Mouse (Mus musculus): Measurements from ENCODE around the gene Mpp3.
A peak's percentile ranks its signal among the peaks of the same experiment; 100 is the strongest.

Gene Mpp3

DNA sequence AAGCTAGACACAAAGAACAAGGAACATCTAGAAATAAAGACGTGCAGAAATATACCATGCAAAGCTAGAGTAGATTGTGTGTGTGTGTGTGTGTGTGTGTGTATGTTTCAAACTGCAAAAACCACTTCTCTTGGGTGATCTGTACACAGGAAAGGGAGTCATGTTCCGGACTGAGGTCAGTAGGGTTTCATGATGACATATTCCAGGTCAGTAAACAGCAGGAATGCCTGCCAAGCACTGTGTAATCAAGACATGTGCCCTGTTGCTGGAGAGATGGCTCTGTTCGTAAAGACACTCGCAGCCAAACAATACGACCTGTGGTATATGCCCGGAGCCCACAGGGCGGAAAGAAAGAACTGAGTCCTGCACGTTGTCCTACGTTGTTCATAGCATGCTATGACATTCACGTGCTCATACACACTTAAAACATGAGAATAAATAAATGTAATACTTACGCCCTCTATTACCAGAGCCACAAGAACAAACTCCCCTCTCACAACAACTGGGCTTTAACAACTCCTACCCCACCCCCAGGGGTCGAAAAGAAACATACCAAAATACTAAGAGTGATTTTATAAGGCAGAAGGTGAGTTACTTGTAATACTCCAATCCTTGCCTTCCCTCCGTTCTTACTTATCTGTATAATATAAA, 11.4 kb upstream of the Mpp3 start:
- DNase-seq (ENCODE audit: low spot score) = peak; percentile 53

- DNase-seq (ENCODE audit: low spot score) = no peak
Measured at GRCm38 (mm10) chr11:102037789-102038188, 9.5 kb upstream of the Mpp3 start.

DNA sequence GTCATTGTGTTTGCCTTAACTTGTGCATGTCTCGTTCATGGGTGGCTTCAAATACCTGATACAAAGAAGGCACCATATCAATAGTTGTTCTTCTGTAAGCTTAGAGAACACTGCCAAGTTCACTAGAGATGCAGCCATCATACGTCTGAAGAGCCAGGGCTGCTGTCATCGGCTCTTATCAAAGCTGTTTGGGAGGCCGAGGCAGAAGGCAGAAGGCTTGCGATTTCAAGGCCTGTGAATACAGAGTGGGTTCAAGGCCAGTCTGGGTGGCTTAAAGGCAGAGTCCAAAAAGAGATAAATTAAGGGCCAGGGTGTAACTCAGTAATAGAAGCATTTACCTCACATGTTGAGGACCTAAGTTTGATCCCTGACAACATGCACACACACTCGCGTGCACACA, 8.1 kb upstream of the Mpp3 start:
- DNase-seq (ENCODE audit: low spot score) = no peak

DNA sequence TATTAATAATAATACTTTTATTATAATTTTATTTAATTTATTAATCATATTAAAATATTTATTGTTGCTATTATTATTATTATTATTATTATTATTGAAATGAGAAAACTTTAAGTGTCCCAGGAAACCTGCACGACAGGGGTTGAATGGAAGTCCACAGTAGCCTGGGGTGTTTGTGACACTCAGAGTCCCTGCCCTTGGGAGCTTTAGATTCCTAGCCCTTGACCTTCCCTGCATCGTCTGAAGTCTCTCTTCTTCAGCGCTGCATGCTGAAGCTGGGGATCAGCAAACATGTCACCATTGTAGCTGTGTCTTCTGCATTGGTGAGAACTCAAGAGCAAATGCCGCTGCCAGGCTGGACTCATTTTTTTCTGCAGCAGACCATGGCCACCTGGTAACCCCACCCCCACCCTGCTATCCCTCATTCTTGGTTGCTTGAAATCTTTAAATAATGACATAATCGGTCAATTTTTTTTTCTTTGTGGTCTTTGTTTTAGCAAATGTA, 7.2 kb upstream of the Mpp3 start:
- no peak for DNase-seq (ENCODE audit: low spot score)

- no peak for DNase-seq (ENCODE audit: low spot score)
Measured at GRCm38 (mm10) chr11:102034887-102035286, 6.6 kb upstream of the Mpp3 start.

DNA sequence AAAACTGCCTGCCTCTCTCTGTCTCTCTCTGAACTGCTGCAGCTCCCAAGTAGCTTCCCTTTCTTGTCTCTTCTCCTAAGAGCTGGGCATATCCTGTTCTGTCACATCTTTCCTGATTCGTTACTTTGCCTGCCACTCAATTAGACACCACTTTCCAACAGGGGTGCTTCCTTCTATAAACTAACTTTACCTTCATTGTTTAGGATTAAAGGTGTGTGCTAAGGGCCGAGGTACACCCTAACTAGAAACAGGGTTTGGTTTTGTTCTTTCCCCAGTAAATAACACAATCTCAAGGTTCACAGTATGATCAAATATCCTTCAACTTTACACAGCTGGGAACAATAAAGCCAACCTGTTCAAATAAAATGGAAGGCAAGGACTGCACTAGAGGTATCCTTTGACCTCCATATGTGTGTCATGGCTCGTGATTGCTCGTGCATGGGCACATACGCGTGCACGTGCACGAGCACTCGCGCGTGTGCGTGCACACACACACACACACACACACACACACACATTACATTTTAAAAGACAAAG, 4.9 kb upstream of the Mpp3 start:
- no peak for DNase-seq (ENCODE audit: low spot score)

GRCm38 (mm10) chr11:102031149-102031548, 2.9 kb upstream of the Mpp3 start:
- no peak for DNase-seq (ENCODE audit: low spot score)

GRCm38 (mm10) chr11:102029966-102030365, 1.7 kb upstream of the Mpp3 start:
- no peak for DNase-seq (ENCODE audit: low spot score)

DNA sequence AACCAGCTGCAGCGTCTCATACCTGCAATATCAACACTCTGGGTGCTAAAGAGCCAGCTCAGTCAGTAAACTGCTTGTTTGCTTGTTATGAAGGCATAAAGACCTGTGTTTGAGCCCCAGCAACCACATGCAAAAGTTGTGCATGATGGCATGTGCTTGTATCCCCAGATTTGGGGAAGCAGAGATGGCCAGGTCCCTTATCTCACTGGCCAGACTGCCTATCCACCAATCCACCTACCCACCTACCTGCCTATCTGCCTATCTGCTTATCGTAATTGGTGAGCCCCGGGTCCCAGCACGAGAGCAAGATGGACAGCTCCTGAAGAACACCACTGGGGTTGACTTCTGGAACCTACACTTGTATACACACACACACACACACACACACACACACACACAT, 1.0 kb upstream of the Mpp3 start:
- no peak for DNase-seq (ENCODE audit: low spot score)

DNA sequence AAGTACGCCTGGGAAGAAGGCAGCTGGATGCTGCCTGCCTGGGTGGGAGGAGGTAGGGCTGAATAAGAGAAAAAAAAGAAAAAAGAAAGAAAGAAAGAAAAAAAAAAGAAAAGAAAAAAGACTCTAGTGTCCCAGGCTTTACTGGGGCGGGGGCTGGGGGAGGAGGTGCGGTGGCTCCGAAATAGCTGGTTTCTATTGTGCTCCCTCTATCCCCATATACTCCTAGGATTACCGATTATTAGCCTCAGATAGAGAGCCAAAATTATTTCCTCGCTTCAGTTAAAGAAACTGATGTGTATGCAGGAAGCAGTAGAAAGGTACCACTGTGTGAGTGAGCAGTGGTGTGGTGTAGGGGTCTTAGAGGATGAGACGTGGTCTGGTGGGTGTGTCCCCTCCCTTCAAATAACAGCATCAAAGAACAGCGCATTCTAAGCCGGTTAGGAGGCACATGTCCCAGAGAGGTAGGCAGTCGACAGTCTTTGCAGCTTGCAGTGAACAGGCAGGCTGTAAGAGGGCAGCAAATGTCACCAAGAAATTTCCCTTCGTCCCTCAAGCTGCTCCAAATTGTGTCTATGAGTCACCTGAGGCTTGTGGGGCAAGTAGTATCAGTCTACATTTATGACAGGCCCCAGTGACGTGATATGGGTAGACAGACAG, 772 bp downstream of the Mpp3 start:
- peak; percentile 43 for DNase-seq (ENCODE audit: low spot score)

GRCm38 (mm10) chr11:102026694-102027360, 1.4 kb downstream of the Mpp3 start:
- DNase-seq (ENCODE audit: low spot score) = peak; percentile 83

GRCm38 (mm10) chr11:102025991-102026660, 2.1 kb downstream of the Mpp3 start:
- no peak for DNase-seq (ENCODE audit: low spot score)

GRCm38 (mm10) chr11:102025354-102025753, 2.9 kb downstream of the Mpp3 start:
- no peak for DNase-seq (ENCODE audit: low spot score)

- DNase-seq (ENCODE audit: low spot score) = no peak
Measured at GRCm38 (mm10) chr11:102024875-102025274, 3.4 kb downstream of the Mpp3 start.

- DNase-seq (ENCODE audit: low spot score) = no peak
Measured at GRCm38 (mm10) chr11:102024084-102024758, 4.0 kb downstream of the Mpp3 start.

DNA sequence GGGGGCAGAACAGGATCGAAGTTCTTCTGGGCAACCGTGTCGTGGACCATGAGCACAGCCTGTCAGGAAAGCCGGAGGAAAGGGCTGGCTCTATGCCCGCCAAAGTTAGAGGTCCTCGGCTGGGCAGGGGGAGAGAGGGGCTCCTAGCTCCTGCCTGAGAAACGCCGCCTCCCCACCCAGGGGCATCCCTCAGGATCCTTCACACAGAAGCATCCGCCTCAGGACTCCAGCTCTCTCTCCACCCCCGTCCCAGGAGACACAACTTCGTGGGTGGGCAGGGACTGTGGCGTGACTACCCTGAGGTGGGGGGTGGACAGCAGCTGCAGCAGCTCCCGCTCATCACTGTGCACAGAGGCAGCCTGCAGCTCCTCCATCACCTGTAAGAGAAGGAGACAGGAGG, 4.9 kb downstream of the Mpp3 start:
- no peak for DNase-seq (ENCODE audit: low spot score)

GRCm38 (mm10) chr11:102021196-102021595, 7.1 kb downstream of the Mpp3 start:
- DNase-seq (ENCODE audit: low spot score) = no peak

DNA sequence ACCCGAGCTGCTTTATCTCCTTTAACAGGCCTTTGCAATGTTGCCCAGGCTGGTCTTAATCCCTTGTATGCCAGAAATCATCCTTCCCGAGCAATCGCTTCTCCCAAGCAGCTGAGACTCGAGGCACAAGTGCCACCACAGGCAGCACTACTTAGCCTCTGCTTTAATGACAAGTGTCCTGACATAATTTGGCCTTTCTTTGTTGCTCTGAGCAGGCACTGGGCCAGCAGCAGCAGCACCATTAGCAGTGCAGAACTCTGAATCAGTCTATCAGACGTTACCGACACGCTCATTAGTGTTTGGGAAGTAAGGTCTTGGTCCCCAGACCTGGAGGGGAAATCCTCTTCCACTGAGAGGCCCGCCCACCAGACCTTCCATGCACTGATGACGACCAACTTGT, 8.5 kb downstream of the Mpp3 start:
- no peak for DNase-seq (ENCODE audit: low spot score)

GRCm38 (mm10) chr11:102016136-102016535, 12.1 kb downstream of the Mpp3 start:
- no peak for DNase-seq (ENCODE audit: low spot score)

- DNase-seq (ENCODE audit: low spot score) = no peak
Measured at GRCm38 (mm10) chr11:102015472-102015871, 12.8 kb downstream of the Mpp3 start.

DNA sequence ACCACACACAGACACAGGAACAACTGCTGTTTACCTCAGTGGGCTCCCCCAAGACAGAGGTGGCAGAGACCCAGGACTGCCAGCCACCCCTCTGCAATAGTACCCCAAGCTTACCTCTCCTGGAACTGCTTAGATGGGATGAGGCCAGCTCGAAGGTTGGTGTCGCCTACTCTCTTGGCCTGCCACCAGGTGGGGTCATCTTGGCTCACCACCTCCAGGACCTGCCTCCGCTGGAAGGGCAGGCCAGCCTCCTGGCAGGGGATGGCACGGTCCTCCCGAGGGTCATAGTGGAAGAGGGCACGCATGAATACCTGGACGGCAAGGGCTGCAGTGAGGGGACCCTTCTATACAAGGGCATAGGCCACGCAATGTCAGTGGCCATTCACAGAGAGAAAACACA, 15.1 kb downstream of the Mpp3 start:
- no peak for DNase-seq (ENCODE audit: low spot score)

- DNase-seq (ENCODE audit: low spot score) = no peak
Measured at GRCm38 (mm10) chr11:102011510-102011909, 16.8 kb downstream of the Mpp3 start.
